Mouse (Mus musculus) lung, postnatal 0 days (tissue): Measurements from ENCODE around the gene Cenpf.

Source experiments
- CTCF ChIP-seq: IDR thresholded peaks from 2 replicates; pipeline ENCODE4 v1.5.1; 2016; ENCODE audit warnings: antibody characterized with exemption, mild to moderate bottlenecking
- EP300 ChIP-seq: IDR thresholded peaks from 2 replicates; pipeline ENCODE4 v1.6.1; 2016; ENCODE audit warnings: antibody characterized with exemption, mild to moderate bottlenecking, control low read depth

- TF ChIP-seq EP300: no peak
- TF ChIP-seq CTCF: no peak
These were observed 19.1 kb upstream of the Cenpf start for GRCm38 (mm10) chr1:189707014-189707413.
